Mouse (Mus musculus) heart, adult 8-10 months (tissue): ENCODE results near the gene Sh2d1b2. TPM values are rescaled to one million over a fixed set of nuclear protein-coding genes. Genes with fewer than 3 reads are reported as not detected.

Source experiments
- DNase-seq: peaks from one replicate; pipeline ENCODE4 v3.0.0; 2022; ENCODE audit warnings: low spot score
- total RNA-seq, 4 experiments: library from RNA; stranded (reverse); gene quantifications; 2 replicates each; pipeline ENCODE4 v1.2.4; 2022

Sh2d1b2 gene
- total RNA-seq, 4 experiments from 2014 or later = not detected

DNA sequence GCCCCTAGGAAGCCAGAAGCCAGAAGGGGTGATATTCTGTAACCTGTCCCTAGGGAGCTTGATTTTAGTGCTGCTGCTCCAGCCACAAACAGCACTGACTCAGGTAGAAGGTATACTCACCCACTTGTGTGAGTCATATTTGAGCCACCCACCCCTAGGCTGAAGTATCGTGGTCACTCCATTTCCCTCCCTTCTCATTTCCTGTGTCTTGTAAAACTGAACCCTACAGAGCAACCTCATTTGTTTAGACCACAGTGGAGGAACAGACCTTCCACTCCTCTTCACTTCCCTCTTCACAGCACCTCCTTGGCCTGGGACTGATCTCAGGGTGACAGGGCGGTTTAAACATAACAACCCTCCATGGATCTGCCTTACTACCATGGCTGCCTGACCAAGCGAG lies 44.5 kb downstream of the Sh2d1b2 start, which contains the start of gene Sh2d1b1:
Gene Sh2d1b1, plus strand, starts transcription at position 305 of the 400 bp plus-strand sequence.
- DNase-seq = no peak

DNA sequence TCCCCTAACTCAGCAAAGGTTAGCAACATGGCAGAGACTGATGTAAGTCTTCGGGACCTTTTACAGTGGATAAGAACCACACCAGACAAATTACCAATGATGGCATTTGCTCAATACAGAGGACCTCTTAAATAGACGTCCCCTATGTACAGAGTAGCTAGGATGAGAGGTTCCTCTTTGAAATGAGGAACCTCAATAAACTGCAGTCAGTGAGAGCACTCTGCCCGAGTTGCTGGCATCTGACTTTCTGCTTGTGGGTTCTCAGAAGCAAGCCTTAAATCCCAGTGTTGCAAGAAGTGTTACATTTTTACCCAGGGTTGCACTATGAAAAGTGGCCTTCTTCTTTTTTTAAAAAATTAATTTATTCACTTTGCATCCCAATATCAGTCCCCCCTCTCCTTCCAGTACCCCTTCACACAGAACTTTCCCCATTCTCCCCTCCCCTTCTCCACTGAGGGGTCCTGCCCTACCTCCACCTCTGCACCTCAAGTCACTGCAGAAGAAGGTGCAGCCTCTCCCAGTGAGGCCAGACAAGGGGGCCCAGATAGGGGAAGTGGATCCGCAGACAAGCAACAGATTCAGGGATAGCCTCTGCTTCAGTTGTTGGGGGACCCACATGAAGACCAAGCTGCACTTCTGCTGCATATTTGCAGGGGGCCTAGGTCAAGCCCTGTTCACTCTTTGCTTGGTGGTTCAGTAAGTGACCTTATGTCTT lies 50.0 kb downstream of the Sh2d1b2 start:
- no peak for DNase-seq

DNA sequence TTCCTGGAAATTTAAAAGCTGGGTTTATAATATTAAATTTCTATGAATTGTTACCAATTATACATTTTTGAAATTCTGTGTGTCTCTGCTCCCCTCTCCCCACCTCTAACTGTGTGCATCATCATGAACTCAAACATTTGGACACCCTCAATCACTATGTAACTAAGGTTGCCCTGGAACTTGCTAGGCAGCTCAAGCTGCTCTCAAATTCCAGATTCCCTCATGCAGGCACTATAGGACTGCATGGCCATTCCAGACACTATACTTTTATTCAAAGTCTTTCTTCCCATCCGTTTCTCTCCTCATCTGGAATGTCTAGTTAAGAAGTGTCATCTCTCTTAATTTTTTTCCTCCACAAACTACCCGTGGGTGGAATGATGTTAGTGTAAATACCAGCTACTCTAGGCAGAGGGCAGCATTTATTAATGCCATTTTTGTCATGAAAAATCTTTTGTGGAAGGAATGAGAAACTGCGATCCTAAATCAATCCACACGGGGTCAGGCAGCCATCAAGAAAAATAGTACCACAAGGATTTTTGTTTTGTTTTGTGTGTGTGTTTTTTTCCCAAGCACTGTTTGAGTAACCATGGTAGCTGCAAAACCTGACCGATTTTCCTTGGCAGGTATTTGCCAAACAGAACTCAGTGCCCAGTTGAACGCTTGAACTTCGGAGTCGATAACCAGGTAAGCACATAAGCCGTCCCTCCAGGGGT lies 59.8 kb downstream of the Sh2d1b2 start:
- peak; percentile 42 for DNase-seq

DNA sequence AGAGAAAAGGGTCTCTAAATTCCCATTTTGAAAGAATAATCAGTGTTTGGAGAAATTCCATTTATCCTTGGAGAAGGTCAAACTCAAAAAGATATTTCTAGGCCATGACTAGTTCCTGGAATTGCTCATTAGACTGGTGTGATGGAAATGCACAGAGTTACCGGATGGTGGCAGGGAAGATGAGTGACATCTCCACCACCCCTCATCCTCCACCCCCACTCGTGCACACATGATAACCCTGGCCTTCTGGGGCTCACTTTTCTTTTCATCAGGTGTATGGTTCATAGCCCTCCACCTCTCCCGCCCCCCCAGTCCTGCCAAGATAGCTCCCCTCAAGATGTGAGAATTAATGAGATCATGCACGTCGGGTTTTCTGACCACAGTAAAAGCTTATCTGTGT lies 60.7 kb downstream of the Sh2d1b2 start:
- no peak for DNase-seq

DNA sequence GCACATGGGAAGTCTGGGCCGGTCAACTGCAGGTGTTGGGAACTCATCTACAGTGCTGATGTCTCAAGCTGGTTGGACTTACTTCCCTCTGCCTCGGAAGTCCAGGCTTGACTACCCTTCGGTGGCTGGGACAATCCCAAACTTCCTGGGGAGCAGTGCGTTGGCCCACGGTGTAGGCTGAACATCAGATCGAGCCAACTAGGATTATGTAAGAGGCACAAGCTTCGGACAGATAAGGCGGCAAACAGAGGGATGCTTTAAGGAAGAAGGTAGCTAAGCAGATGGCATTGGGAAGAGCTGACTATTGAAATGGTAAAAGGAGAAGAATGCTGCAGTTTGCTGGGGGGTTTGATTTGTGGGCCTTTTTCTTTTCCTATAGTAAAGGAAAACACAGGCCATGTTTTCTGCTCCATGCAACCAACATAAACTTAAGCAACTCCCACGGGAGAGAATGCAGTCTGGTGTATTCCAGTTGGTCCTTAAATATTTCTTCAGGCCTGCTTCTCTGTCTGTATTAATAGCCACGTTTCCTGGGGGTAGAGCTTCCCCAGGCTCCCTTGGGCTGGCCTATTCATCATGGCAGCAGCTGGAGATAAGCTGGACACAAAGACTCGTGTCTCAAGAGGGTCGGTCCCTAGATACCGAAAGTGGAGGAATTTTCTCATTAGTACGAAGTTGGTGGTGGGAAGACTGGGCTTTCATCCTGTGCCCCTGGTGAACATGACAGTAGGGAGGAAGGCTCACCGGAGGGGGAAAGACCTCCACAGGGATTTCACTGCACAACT lies 62.4 kb downstream of the Sh2d1b2 start:
- DNase-seq = no peak

DNA sequence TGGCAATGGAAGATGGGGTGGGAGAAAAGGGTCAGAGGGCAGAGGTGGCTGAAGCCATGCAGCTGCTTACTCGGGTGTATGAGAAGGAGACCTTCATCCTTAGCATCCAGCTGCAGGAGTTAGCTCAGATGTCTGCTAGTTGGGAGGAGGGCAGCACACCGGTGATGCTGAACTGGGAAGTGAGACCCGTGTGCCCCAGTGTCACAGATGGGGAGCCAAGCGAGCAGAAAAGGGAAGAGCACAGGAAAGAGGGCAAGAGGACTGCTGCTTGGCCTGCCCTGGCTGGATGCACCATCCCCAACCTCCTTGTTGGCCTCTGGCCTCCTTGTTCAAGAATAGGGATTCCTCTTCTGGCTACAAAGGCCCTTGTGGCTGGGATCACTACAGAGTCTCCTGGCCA lies 66.9 kb downstream of the Sh2d1b2 start:
- no peak for DNase-seq

DNA sequence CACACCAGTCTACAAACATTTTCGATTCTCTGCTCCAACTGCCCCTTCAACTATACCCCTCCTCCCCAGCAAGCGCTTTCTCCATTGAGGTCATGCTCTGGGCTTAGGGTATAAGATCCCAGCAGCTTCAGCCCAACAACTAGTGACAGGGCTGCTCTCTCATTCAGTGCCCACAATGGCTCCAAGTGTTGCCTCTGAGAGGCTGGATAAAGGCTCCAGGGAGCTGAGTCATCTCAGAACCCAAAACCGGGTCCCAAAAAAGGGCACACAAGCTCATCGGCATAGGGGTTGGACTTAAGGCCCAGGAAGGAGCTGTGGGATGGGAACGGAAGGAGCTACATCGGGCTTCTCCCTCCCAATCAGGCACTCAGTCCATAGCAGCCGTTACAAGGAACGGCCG lies 69.1 kb downstream of the Sh2d1b2 start:
- no peak for DNase-seq

DNA sequence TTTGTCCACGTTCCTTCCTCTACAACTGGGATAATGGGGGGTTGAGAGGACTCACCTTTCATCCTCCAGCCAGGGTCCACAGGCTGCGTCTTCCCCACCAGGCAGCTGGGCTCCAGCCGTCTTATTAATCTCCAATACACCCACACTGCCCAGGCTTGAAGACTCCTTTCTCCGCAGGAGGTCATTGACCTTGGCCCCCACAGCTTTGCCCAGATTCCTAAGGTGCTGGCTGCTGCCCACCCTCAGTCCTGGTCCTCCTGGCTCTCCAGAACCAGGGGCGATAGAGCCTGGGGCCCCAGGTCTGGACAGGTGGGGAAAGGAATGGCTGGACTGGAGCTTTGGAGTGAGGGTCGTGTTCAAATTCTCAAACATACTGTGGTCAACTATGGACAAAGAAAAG lies 69.9 kb downstream of the Sh2d1b2 start:
- no peak for DNase-seq

DNA sequence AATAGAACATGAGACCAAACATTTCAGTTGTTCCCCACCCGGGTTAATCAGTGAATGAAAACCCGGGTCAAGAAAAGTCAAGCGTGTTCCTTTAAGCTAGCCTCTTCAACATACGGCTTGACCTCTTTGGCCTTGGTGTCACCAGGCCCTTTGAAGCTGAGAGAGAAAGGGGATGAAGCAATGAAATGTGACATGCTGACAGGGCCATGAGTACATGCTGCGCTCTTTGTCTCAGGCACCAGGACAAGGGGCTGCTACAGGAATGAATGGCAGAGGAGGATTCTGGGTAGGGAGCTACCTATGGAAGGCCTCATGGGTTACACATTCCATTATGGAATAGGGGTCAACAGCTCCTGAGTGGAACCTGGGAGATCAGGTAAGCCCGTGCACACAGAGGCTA lies 70.6 kb downstream of the Sh2d1b2 start:
- no peak for DNase-seq

Other genes with a start within 250 kb of the Sh2d1b2 start
- gene Ddr2, start 122.0 kb upstream of the Sh2d1b2 start, total RNA-seq = 10 to 100 TPM; 18.9 to 24.8 (median 23.2) TPM
- gene Uap1, start 57.8 kb upstream of the Sh2d1b2 start, total RNA-seq = 10 to 100 TPM; 42.8 to 53.0 (median 45.1) TPM
- 10 to 100 TPM; 17.7 to 27.8 (median 21.7) TPM for gene Uhmk1, start 17.4 kb upstream of the Sh2d1b2 start, total RNA-seq
- gene Sh2d1b1, start 44.6 kb downstream of the Sh2d1b2 start, total RNA-seq = under 1 TPM in 2 of 4 experiments, not detected in 2; 0.19 to 0.26 TPM
- 10 to 100 TPM; 10.2 to 12.8 (median 11.7) TPM for gene Gm7694, start 73.6 kb downstream of the Sh2d1b2 start, total RNA-seq
- gene Spata46, start 76.1 kb downstream of the Sh2d1b2 start, total RNA-seq = not detected